Mouse (Mus musculus): Measurements from ENCODE around the gene 4930402H24Rik.

DNA sequence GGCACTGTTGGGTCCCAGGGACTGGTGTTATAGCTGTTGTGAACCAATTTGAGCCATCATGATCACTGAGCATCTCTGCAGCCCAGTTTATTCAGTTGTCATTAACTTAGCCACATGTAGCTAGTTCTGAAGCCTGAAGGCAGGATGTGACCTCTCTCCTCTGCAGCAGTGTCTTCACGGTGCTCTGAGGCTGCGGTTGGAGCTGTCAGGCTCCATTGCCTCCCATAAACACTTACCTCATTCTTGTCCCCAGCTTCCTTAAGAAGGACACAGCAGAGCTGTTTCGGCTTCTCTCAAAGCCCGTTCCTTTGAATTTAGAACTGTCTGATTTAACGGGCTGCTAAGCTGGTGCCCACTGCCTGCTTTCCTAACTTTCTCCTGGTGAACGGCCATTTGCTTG is 226.3 kb downstream of the 4930402H24Rik start:
- TF ChIP-seq POLR2A (IDR thresholded peaks at IDR 0.05; ENCODE audit: control insufficient read depth in 1 of 2, insufficient read depth in 1 of 2, low read depth in 1 of 2, low read length in 2 of 2, poor library complexity in 1 of 2) (no peak), CTCF (IDR thresholded peaks at IDR 0.05 in 2 of 3, conservative IDR thresholded peaks at IDR 0.05 in 1 of 3; ENCODE audit: control insufficient read depth in 1 of 3, insufficient read depth in 1 of 3, low read depth in 2 of 3, low read length in 3 of 3, poor library complexity in 1 of 3, severe bottlenecking in 1 of 3) (no peak), ZC3H11A (IDR thresholded peaks at IDR 0.05; ENCODE audit: low read depth, low read length) (no peak), RCOR1 (IDR thresholded peaks at IDR 0.05; ENCODE audit: low read depth, low read length) (no peak), TCF12 (IDR thresholded peaks at IDR 0.05; ENCODE audit: low read depth, low read length) (no peak), USF2 (IDR thresholded peaks at IDR 0.05; ENCODE audit: borderline replicate concordance in 1 of 2, insufficient read depth in 1 of 2, low read depth in 1 of 2, low read length in 2 of 2) (no peak), POLR2AphosphoS2 (IDR thresholded peaks at IDR 0.05; ENCODE audit: low read length) (no peak), GABPA (IDR thresholded peaks at IDR 0.05; ENCODE audit: low read depth, low read length) (no peak), SIN3A (IDR thresholded peaks at IDR 0.05; ENCODE audit: low read length) (no peak), ZNF384 (IDR thresholded peaks at IDR 0.05; ENCODE audit: low read depth, low read length) (no peak), ELF1 (IDR thresholded peaks at IDR 0.05; ENCODE audit: low read depth, low read length) (no peak), TBP (IDR thresholded peaks at IDR 0.05; ENCODE audit: low read depth, low read length) (no peak)
